Mouse (Mus musculus) ES-E14 (cell line): ENCODE results near the gene 4930415O20Rik.

ENCODE experiments used
- ZC3H11A ChIP-seq: IDR thresholded peaks from 2 replicates; pipeline ENCODE4 v1.6.1; 2012; ENCODE audit warnings: low read depth, mild to moderate bottlenecking, inconsistent platforms, low read length, borderline replicate concordance
- ZNF384 ChIP-seq: IDR thresholded peaks from 2 replicates; pipeline ENCODE4 v1.6.1; 2012; ENCODE audit warnings: low read depth, low read length, inconsistent platforms

- TF ChIP-seq ZC3H11A, result no peak
- no peak for TF ChIP-seq ZNF384
Measured at GRCm38 (mm10) chr15:98521245-98521644, 49.6 kb upstream of the 4930415O20Rik start.
